14 mouse cellular contexts compared by ENCODE assay signal in genomic region chr16:91140457-91140856, GRCm38 (mm10). TPM values are rescaled to one million over a fixed set of nuclear protein-coding genes. Genes with fewer than 3 reads are reported as not detected.
A peak's percentile ranks its signal among the peaks of the same experiment; 100 is the strongest.
DNase-seq lines count a peak whose midpoint lies in the region; ATAC-seq and TF ChIP-seq lines count a peak whose summit lies in the region.
"Had no signal": no experiment of that assay in that cellular context is flagged by ENCODE, and none has a peak within 500 bp of the region (broad histone marks: within the 10 kb centered on the region; RNA-seq: fewer than 3 reads in every experiment).

No protein-coding gene starts in this region.

- H3K27me3 ChIP-seq in embryonic facial prominence, embryonic 11.5 days (ENCODE audit: control insufficient read depth, insufficient read depth, low read length) = peaks cover 9% of the 10 kb centered on the region
- peaks cover 92% of the 10 kb centered on the region for H3K27me3 ChIP-seq in hindbrain, embryonic 13.5 days
- peaks cover 31% of the 10 kb centered on the region for H3K27me3 ChIP-seq in midbrain, embryonic 16.5 days (ENCODE audit: control insufficient read depth, insufficient read depth, low read depth, low read length)

- H3K36me3 ChIP-seq in embryonic facial prominence, embryonic 11.5 days (replicated peaks; ENCODE audit: control insufficient read depth, insufficient read depth, low read depth, low read length) = no peaks in the 10 kb centered on the region
- H3K36me3 ChIP-seq in hindbrain, embryonic 13.5 days = no peaks in the 10 kb centered on the region
- H3K36me3 ChIP-seq in midbrain, embryonic 16.5 days (ENCODE audit: control insufficient read depth, insufficient read depth, low read length) = no peaks in the 10 kb centered on the region

- no peak overlapping the region for H3K27ac ChIP-seq in embryonic facial prominence, embryonic 11.5 days (replicated peaks; ENCODE audit: low read depth, low read length)
- H3K27ac ChIP-seq in hindbrain, embryonic 13.5 days = no peak overlapping the region
- no peak overlapping the region for H3K27ac ChIP-seq in midbrain, embryonic 16.5 days (ENCODE audit: low read length)

- no peak overlapping the region for H3K4me2 ChIP-seq in embryonic facial prominence, embryonic 11.5 days (ENCODE audit: low read depth, low read length)
- H3K4me2 ChIP-seq in hindbrain, embryonic 13.5 days = peak overlapping the region; percentile 16
- H3K4me2 ChIP-seq in midbrain, embryonic 16.5 days (ENCODE audit: low read length) = peak overlapping the region; percentile 18

- H3K4me3 ChIP-seq in embryonic facial prominence, embryonic 11.5 days (ENCODE audit: low read depth, low read length) = no peak overlapping the region
- no peak overlapping the region for H3K4me3 ChIP-seq in hindbrain, embryonic 13.5 days
- H3K4me3 ChIP-seq in midbrain, embryonic 16.5 days (ENCODE audit: low read depth, low read length) = no peak overlapping the region
- H3K4me3 ChIP-seq: myocyte had no signal

- TF ChIP-seq POLR2A in brain, embryonic 14.5 days (IDR thresholded peaks at IDR 0.05; ENCODE audit: borderline replicate concordance, extremely low read depth, insufficient read depth, insufficient read length, poor library complexity, severe bottlenecking) = no peak

- TF ChIP-seq CTCF in brain, embryonic 14.5 days (IDR thresholded peaks at IDR 0.05; ENCODE audit: borderline replicate concordance, extremely low read depth, insufficient read depth, insufficient read length) = no peak

- H3K9me3 ChIP-seq in embryonic facial prominence, embryonic 11.5 days (replicated peaks; ENCODE audit: control insufficient read depth, low read length) = no peaks in the 10 kb centered on the region
- H3K9me3 ChIP-seq in hindbrain, embryonic 13.5 days = peaks cover 18% of the 10 kb centered on the region
- peaks cover 2% of the 10 kb centered on the region; the same call in 1 of the 2 replicates for H3K9me3 ChIP-seq in midbrain, embryonic 16.5 days (replicated peaks; ENCODE audit: control insufficient read depth, low read length, poor library complexity, severe bottlenecking)

- peak; percentile 41; the same call in 1 of the 2 replicates for ATAC-seq in embryonic facial prominence, embryonic 11.5 days (replicated peaks; ENCODE audit: insufficient number of reproducible peaks, low FRiP score, low TSS enrichment, low read depth)
- ATAC-seq in hindbrain, embryonic 13.5 days (ENCODE audit: low FRiP score) = peak; percentile 94
- peak; percentile 86 for ATAC-seq in midbrain, embryonic 16.5 days

- no peaks in the 10 kb centered on the region; the same call in 1 of the 2 replicates for H3K4me1 ChIP-seq in embryonic facial prominence, embryonic 11.5 days (ENCODE audit: control insufficient read depth, insufficient read depth, low read length)
- H3K4me1 ChIP-seq in hindbrain, embryonic 13.5 days (replicated peaks) = peaks cover 19% of the 10 kb centered on the region
- H3K4me1 ChIP-seq in midbrain, embryonic 16.5 days (ENCODE audit: control insufficient read depth, insufficient read depth, low read length) = peaks cover 11% of the 10 kb centered on the region

- no peak overlapping the region for H3K9ac ChIP-seq in embryonic facial prominence, embryonic 11.5 days (replicated peaks; ENCODE audit: low read length)
- H3K9ac ChIP-seq in hindbrain, embryonic 13.5 days = no peak overlapping the region
- H3K9ac ChIP-seq in midbrain, embryonic 16.5 days (ENCODE audit: low read depth, low read length) = no peak overlapping the region

- peak; percentile 98 for DNase-seq in brain, embryonic 14.5 days (ENCODE audit: low read depth)
- DNase-seq in embryonic facial prominence, embryonic 11.5 days (ENCODE audit: low spot score) = peak; percentile 48
- DNase-seq in adrenal gland, adult (ENCODE audit: inconsistent age in 2 of 2, low spot score in 1 of 2) = no peak
- DNase-seq in lung, postnatal 36 days = no peak
- no peak for DNase-seq in kidney, postnatal 10 days
- DNase-seq: cerebellum, adult 8-10 months; gastrocnemius, postnatal 10 days; heart, postnatal 14 days; kidney, postnatal 4 days; thymus, postnatal 36 days had no signal

- WGBS in embryonic facial prominence, embryonic 11.5 days = 12% methylated on average over 10 of the region's 10 CpGs
- 9% methylated on average over 10 of the region's 10 CpGs for WGBS in hindbrain, embryonic 13.5 days
- WGBS in midbrain, embryonic 16.5 days = 3% methylated on average over 10 of the region's 10 CpGs

RNA-seq across cellular contexts. Expression of gene 4932438H23Rik, which starts 45.5 kb away (rescaled TPM):
- 0.63 and 0.87 TPM in 2 replicates for polyA plus RNA-seq in brain, embryonic 14.5 days (2012; rRNA removed)
- not detected in 2 replicates for polyA plus RNA-seq in embryonic facial prominence, embryonic 11.5 days (2014; fragmentation: Nextera tagmentation; extraction: Ambion mirVana)
- polyA plus RNA-seq in hindbrain, embryonic 13.5 days (2015; fragmentation: Nextera tagmentation; extraction: Ambion mirVana) = 0.83 and 0.99 TPM in 2 replicates
- polyA plus RNA-seq in midbrain, embryonic 16.5 days (2015; fragmentation: Nextera tagmentation; extraction: Ambion mirVana) = 0.87 TPM in 2 replicates
- polyA plus RNA-seq: liver, embryonic 16.5 days had no signal

Comparison
In these comparisons a context has a peak if more than half of its experiments do, and no peak if none do; other contexts are left out.
1. DNase-seq: peak in brain, embryonic 14.5 days (single experiment) and embryonic facial prominence, embryonic 11.5 days (single experiment); none in adrenal gland, adult (0 of 2), lung, postnatal 36 days (single experiment) and kidney, postnatal 10 days (single experiment).
2. ATAC-seq: peak in every context shown above with its lines; median percentile 94 in hindbrain, embryonic 13.5 days; 86 in midbrain, embryonic 16.5 days; 41 in embryonic facial prominence, embryonic 11.5 days.